Mouse (Mus musculus) embryo, embryonic 11.5 days (tissue): ENCODE results near the gene Mapk1ip1l.

Experiments used
- DNase-seq: peaks from one replicate; pipeline ENCODE4 v3.0.0-alpha.2; 2012; ENCODE audit warnings: low read depth, low spot score

Gene Mapk1ip1l

GRCm38 (mm10) chr14:47297785-47298407 lies at the start of gene Mapk1ip1l:
Gene Mapk1ip1l (plus strand): TSS chr14:47298266.
- peak; percentile 83 for DNase-seq

GRCm38 (mm10) chr14:47249839-47250238 lies 48.2 kb upstream of the Mapk1ip1l start:
- no peak for DNase-seq

- DNase-seq = no peak
Observed at GRCm38 (mm10) chr14:47264866-47265265, 33.2 kb upstream of the Mapk1ip1l start.

- DNase-seq = no peak
Observed at GRCm38 (mm10) chr14:47265829-47266228, 32.2 kb upstream of the Mapk1ip1l start.

GRCm38 (mm10) chr14:47269056-47269455 lies 29.0 kb upstream of the Mapk1ip1l start:
- DNase-seq = no peak

- DNase-seq = no peak
Observed at GRCm38 (mm10) chr14:47269706-47270105, 28.4 kb upstream of the Mapk1ip1l start.

GRCm38 (mm10) chr14:47273751-47274150 lies 24.3 kb upstream of the Mapk1ip1l start:
- no peak for DNase-seq

GRCm38 (mm10) chr14:47275417-47275816 lies 22.6 kb upstream of the Mapk1ip1l start:
- DNase-seq = no peak

- DNase-seq = no peak
Observed at GRCm38 (mm10) chr14:47276036-47276603, 21.9 kb upstream of the Mapk1ip1l start.

- peak; percentile 91 for DNase-seq
Observed at GRCm38 (mm10) chr14:47276637-47277393, 21.3 kb upstream of the Mapk1ip1l start, which contains the start of the genes Wdhd1 and Socs4. Gene Wdhd1 (minus strand): TSS chr14:47276857. Gene Socs4 (plus strand): TSS chr14:47276931.

GRCm38 (mm10) chr14:47279058-47279457 lies 19.0 kb upstream of the Mapk1ip1l start:
- no peak for DNase-seq

- no peak for DNase-seq
Observed at GRCm38 (mm10) chr14:47281535-47281934, 16.5 kb upstream of the Mapk1ip1l start.

GRCm38 (mm10) chr14:47283568-47283967 lies 14.5 kb upstream of the Mapk1ip1l start:
- DNase-seq = no peak

- no peak for DNase-seq
Observed at GRCm38 (mm10) chr14:47285271-47285670, 12.8 kb upstream of the Mapk1ip1l start.

GRCm38 (mm10) chr14:47286215-47286614 lies 11.9 kb upstream of the Mapk1ip1l start:
- no peak for DNase-seq

GRCm38 (mm10) chr14:47287021-47287420 lies 11.0 kb upstream of the Mapk1ip1l start:
- DNase-seq = no peak

- DNase-seq = no peak
Observed at GRCm38 (mm10) chr14:47291772-47292171, 6.3 kb upstream of the Mapk1ip1l start.

GRCm38 (mm10) chr14:47294136-47294535 lies 3.9 kb upstream of the Mapk1ip1l start:
- no peak for DNase-seq

GRCm38 (mm10) chr14:47296232-47296631 lies 1.8 kb upstream of the Mapk1ip1l start:
- no peak for DNase-seq

GRCm38 (mm10) chr14:47298408-47298792 lies 334 bp downstream of the Mapk1ip1l start:
- peak; percentile 43 for DNase-seq

- peak; percentile 37 for DNase-seq
Observed at GRCm38 (mm10) chr14:47298819-47299261, 774 bp downstream of the Mapk1ip1l start.

GRCm38 (mm10) chr14:47302885-47303680 lies 5.0 kb downstream of the Mapk1ip1l start:
- no peak for DNase-seq
